ENCODE assay signal across 8 mouse cellular contexts in the genomic region with DNA sequence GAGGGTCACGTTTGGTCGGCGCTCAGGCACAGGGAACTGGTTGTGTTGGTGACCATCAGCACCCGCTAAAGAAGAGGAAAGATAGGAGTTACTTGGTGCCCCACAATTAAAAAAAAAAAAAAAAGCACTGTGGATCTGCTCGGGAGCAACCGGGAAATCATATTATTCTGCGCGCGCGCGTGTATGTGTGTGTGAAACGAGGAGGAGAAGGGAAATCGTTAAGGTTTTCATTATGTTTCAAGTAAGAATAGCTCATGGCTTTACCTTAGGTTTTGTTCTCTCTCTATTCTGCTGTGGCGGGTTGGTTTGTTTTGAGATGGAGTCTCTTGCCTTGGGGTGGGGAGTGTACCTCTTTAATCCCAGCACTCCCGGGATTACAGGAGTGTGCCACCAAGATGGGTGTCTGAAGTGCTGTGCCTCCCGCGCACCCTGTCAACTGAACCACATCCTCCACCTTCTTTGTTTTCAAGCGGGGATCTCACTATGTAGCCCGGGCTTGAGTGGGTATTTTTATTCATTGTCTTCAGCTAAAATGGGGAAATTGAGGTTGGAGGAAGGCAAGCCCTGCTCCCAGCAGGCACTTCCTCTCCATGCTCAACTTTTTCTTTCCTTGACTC. TPM values are rescaled to one million over a fixed set of nuclear protein-coding genes. Genes with fewer than 3 reads are reported as not detected.
DNase-seq lines count a peak whose midpoint lies in the region; ATAC-seq and TF ChIP-seq lines count a peak whose summit lies in the region.

No protein-coding gene starts in this region.

- H3K9ac ChIP-seq in stomach, embryonic 14.5 days (replicated peaks; ENCODE audit: low read depth, low read length) = no peak overlapping the region; the same call in none of the 2 replicates

- H3K36me3 ChIP-seq in heart, embryonic 10.5 days = peaks cover 20% of the 10 kb centered on the region
- peaks cover 16% of the 10 kb centered on the region; the same call in 1 of the 2 replicates for H3K36me3 ChIP-seq in stomach, embryonic 14.5 days (ENCODE audit: control insufficient read depth, insufficient read depth, low read length)

- H3K4me3 ChIP-seq in heart, embryonic 10.5 days = peak overlapping the region; percentile 84
- H3K4me3 ChIP-seq in embryonic fibroblast, embryonic 13.5 days (ENCODE audit: insufficient read depth, low read length) = peak overlapping the region; percentile 82
- peak overlapping the region; percentile 76 for H3K4me3 ChIP-seq in stomach, embryonic 14.5 days (ENCODE audit: low read depth, low read length)

- TF ChIP-seq POLR2A in embryonic fibroblast, embryonic 13.5 days (IDR thresholded peaks at IDR 0.05; ENCODE audit: low read depth, low read length) = no peak

- H3K4me1 ChIP-seq in heart, embryonic 10.5 days = peaks cover 56% of the 10 kb centered on the region
- H3K4me1 ChIP-seq in embryonic fibroblast, embryonic 13.5 days (ENCODE audit: control insufficient read depth, insufficient read depth, low read length) = no peaks in the 10 kb centered on the region; the same call in 1 of the 2 replicates
- H3K4me1 ChIP-seq in stomach, embryonic 14.5 days (ENCODE audit: control insufficient read depth, insufficient read depth, low read length) = peaks cover 15% of the 10 kb centered on the region

- intact Hi-C loops in heart, postnatal 36 days (cut with DNase I) = loop anchor here (1.0 to 5.0 kb wide), 2 partner anchors 23 to 78 kb away; partner anchors contain the start of gene Dph2

- H3K27ac ChIP-seq in heart, embryonic 10.5 days = peak overlapping the region; percentile 100
- no peak overlapping the region for H3K27ac ChIP-seq in embryonic fibroblast, embryonic 13.5 days (ENCODE audit: insufficient read depth, low read length)
- H3K27ac ChIP-seq in stomach, embryonic 14.5 days (ENCODE audit: low read length) = 0 out of 2 replicates have a peak overlapping the region, but pooled peaks have one; percentile 83

- 6% methylated on average over 19 of the region's 19 CpGs for WGBS in heart, embryonic 10.5 days
- WGBS in stomach, embryonic 14.5 days = 3% methylated on average over 19 of the region's 19 CpGs

- no peak for TF ChIP-seq CTCF in embryonic fibroblast, embryonic 13.5 days (IDR thresholded peaks at IDR 0.05; ENCODE audit: borderline replicate concordance, insufficient read depth, low read length)

- H3K9me3 ChIP-seq in heart, embryonic 10.5 days = no peaks in the 10 kb centered on the region
- no peaks in the 10 kb centered on the region for H3K9me3 ChIP-seq in stomach, embryonic 14.5 days (ENCODE audit: control insufficient read depth, low read depth, low read length)

- H3K4me2 ChIP-seq in stomach, embryonic 14.5 days (replicated peaks; ENCODE audit: low read depth, low read length) = peak overlapping the region; percentile 96

- DNase-seq in heart, embryonic 10.5 days (ENCODE audit: low spot score) = no peak
- DNase-seq in heart, postnatal 36 days = no peak
- DNase-seq in liver = peak; percentile 40
- DNase-seq in gastrocnemius, adult 18-20 months (ENCODE audit: low spot score) = no peak
- no peak for DNase-seq in layer of hippocampus, adult 9-10 months (ENCODE audit: low spot score)

- no peaks in the 10 kb centered on the region for H3K27me3 ChIP-seq in heart, embryonic 10.5 days (ENCODE audit: insufficient read depth, poor library complexity, severe bottlenecking)
- H3K27me3 ChIP-seq in stomach, embryonic 14.5 days (ENCODE audit: control insufficient read depth, insufficient read depth, low read length) = no peaks in the 10 kb centered on the region

- ATAC-seq in CD4-positive, CD25-positive, alpha-beta regulatory T cell, adult 4 months = peak; percentile 6
- ATAC-seq in stomach, embryonic 14.5 days (ENCODE audit: insufficient number of reproducible peaks, insufficient read depth, low FRiP score, low read depth) = no peak

RNA-seq across cellular contexts. Expression of gene Ipo13, which starts 0.8 kb away (rescaled TPM):
- 45.9 and 57.1 TPM in 2 replicates for polyA plus RNA-seq in heart, embryonic 10.5 days (2016; fragmentation: Nextera tagmentation; extraction: Ambion mirVana)
- total RNA-seq in heart, postnatal 36 days (2021) = 10 to 100 TPM; 74.0 to 80.7 TPM
- 10 to 100 TPM; 15.7 to 21.2 TPM for polyA plus RNA-seq in CD4-positive, CD25-positive, alpha-beta regulatory T cell, adult 4 months (2017; shearing (Covaris generic))
- 44.3 and 45.6 TPM in 2 replicates for polyA plus RNA-seq in embryonic fibroblast, embryonic 13.5 days (2011; ENCODE audit: insufficient read length, low read depth, missing spikeins)
- 37.3 and 39.8 TPM in 2 replicates for polyA plus RNA-seq in stomach, embryonic 14.5 days (2014; fragmentation: Nextera tagmentation; extraction: Ambion mirVana)
- 100 to 1,000 TPM; 262 to 289 TPM for total RNA-seq in gastrocnemius, adult 18-20 months (2021)

RNA-seq across cellular contexts. Expression of gene Artn, which starts 14.0 kb away (rescaled TPM):
- 0.85 and 1.3 TPM in 2 replicates for polyA plus RNA-seq in heart, embryonic 10.5 days (2016; fragmentation: Nextera tagmentation; extraction: Ambion mirVana)
- total RNA-seq in heart, postnatal 36 days (2021) = under 1 TPM in 1 of 2 experiments, not detected in 1; 0.30 TPM
- polyA plus RNA-seq in CD4-positive, CD25-positive, alpha-beta regulatory T cell, adult 4 months (2017; shearing (Covaris generic)) = not detected
- 2.7 and 5.8 TPM in 2 replicates for polyA plus RNA-seq in embryonic fibroblast, embryonic 13.5 days (2011; ENCODE audit: insufficient read length, low read depth, missing spikeins)
- polyA plus RNA-seq in stomach, embryonic 14.5 days (2014; fragmentation: Nextera tagmentation; extraction: Ambion mirVana) = 5.8 and 7.0 TPM in 2 replicates
- total RNA-seq in gastrocnemius, adult 18-20 months (2021) = under 1 TPM; 0.19 to 0.27 TPM

RNA-seq across cellular contexts. Expression of gene Dph2, which starts 23.8 kb away (rescaled TPM):
- polyA plus RNA-seq in heart, embryonic 10.5 days (2016; fragmentation: Nextera tagmentation; extraction: Ambion mirVana) = 17.5 and 19.6 TPM in 2 replicates
- total RNA-seq in heart, postnatal 36 days (2021) = 1 to 10 TPM; 2.9 to 5.0 TPM
- polyA plus RNA-seq in CD4-positive, CD25-positive, alpha-beta regulatory T cell, adult 4 months (2017; shearing (Covaris generic)) = 10 to 100 TPM; 33.3 to 40.3 TPM
- 6.6 and 10.0 TPM in 2 replicates for polyA plus RNA-seq in embryonic fibroblast, embryonic 13.5 days (2011; ENCODE audit: insufficient read length, low read depth, missing spikeins)
- polyA plus RNA-seq in stomach, embryonic 14.5 days (2014; fragmentation: Nextera tagmentation; extraction: Ambion mirVana) = 19.2 and 19.9 TPM in 2 replicates
- total RNA-seq in gastrocnemius, adult 18-20 months (2021) = 1 to 10 TPM; 3.1 to 3.2 TPM

RNA-seq across cellular contexts. Expression of gene Atp6v0b, which starts 28.5 kb away (rescaled TPM):
- 208 and 209 TPM in 2 replicates for polyA plus RNA-seq in heart, embryonic 10.5 days (2016; fragmentation: Nextera tagmentation; extraction: Ambion mirVana)
- 100 to 1,000 TPM; 116 to 120 TPM for total RNA-seq in heart, postnatal 36 days (2021)
- polyA plus RNA-seq in CD4-positive, CD25-positive, alpha-beta regulatory T cell, adult 4 months (2017; shearing (Covaris generic)) = 10 to 100 TPM; 91.3 to 92.4 TPM
- polyA plus RNA-seq in embryonic fibroblast, embryonic 13.5 days (2011; ENCODE audit: insufficient read length, low read depth, missing spikeins) = 137 and 146 TPM in 2 replicates
- polyA plus RNA-seq in stomach, embryonic 14.5 days (2014; fragmentation: Nextera tagmentation; extraction: Ambion mirVana) = 186 and 200 TPM in 2 replicates
- total RNA-seq in gastrocnemius, adult 18-20 months (2021) = 10 to 100 TPM; 82.2 to 83.6 TPM

RNA-seq across cellular contexts. Expression of gene B4galt2, which starts 32.3 kb away (rescaled TPM):
- 14.2 and 17.7 TPM in 2 replicates for polyA plus RNA-seq in heart, embryonic 10.5 days (2016; fragmentation: Nextera tagmentation; extraction: Ambion mirVana)
- 1 to 10 TPM; 4.7 to 5.2 TPM for total RNA-seq in heart, postnatal 36 days (2021)
- not detected for polyA plus RNA-seq in CD4-positive, CD25-positive, alpha-beta regulatory T cell, adult 4 months (2017; shearing (Covaris generic))
- 43.8 and 45.6 TPM in 2 replicates for polyA plus RNA-seq in embryonic fibroblast, embryonic 13.5 days (2011; ENCODE audit: insufficient read length, low read depth, missing spikeins)
- polyA plus RNA-seq in stomach, embryonic 14.5 days (2014; fragmentation: Nextera tagmentation; extraction: Ambion mirVana) = 30.3 and 32.1 TPM in 2 replicates
- 1 to 10 TPM; 1.8 to 2.0 TPM for total RNA-seq in gastrocnemius, adult 18-20 months (2021)
